Mouse (Mus musculus) heart, adult 18-20 months (tissue): ENCODE results near the gene Olfr114. TPM values are rescaled to one million over a fixed set of nuclear protein-coding genes. Genes with fewer than 3 reads are reported as not detected.

ENCODE experiments used
- DNase-seq, 2 experiments: peaks; one replicate each; pipeline ENCODE4 v3.0.0; 2021 to 2022; ENCODE audit warnings: mixed read lengths in 1 of 2
- long read RNA-seq, 2 experiments: library from polyadenylated mRNA; stranded (forward); transcript quantifications; one replicate each; pipeline ENCODE4 v2.0.0; 2021
- total RNA-seq, 2 experiments: library from RNA; stranded (reverse); gene quantifications; 2 replicates each; pipeline ENCODE4 v1.2.3; 2021

The Olfr114 gene
- total RNA-seq, result not detected
- long read RNA-seq, experiment 1, result 0 reads
- long read RNA-seq, experiment 2, result 0 reads

GRCm38 (mm10) chr17:37592643-37593042 is at the start of gene Olfr114:
Gene Olfr114, minus strand, starts transcription at chr17:37592743.
- DNase-seq, result no peak

- no peak for DNase-seq
Observed at GRCm38 (mm10) chr17:37627009-37627408, 34.5 kb upstream of the Olfr114 start, which contains the start of the genes Olfr115 and Olfr116. Gene Olfr115, minus strand, starts transcription at chr17:37627109. Gene Olfr116, minus strand, starts transcription at chr17:37627199.

GRCm38 (mm10) chr17:37577563-37577962 is 15.0 kb downstream of the Olfr114 start, which contains the start of gene Olfr113:
Gene Olfr113, minus strand, starts transcription at chr17:37577663.
- DNase-seq, result no peak

GRCm38 (mm10) chr17:37569351-37569750 is 23.2 kb downstream of the Olfr114 start, which contains the start of gene Olfr112:
Gene Olfr112, minus strand, starts transcription at chr17:37569451.
- no peak for DNase-seq

GRCm38 (mm10) chr17:37558913-37559615 is 33.5 kb downstream of the Olfr114 start:
- DNase-seq, result no peak

GRCm38 (mm10) chr17:37543800-37544435 is 48.6 kb downstream of the Olfr114 start:
- DNase-seq, result no peak

GRCm38 (mm10) chr17:37541454-37542119 is 51.0 kb downstream of the Olfr114 start:
- no peak for DNase-seq

Other genes starting within 250 kb of the Olfr114 start
- not detected for gene Olfr104-ps, start 233.2 kb downstream of the Olfr114 start, total RNA-seq
- gene Olfr105-ps, start 213.7 kb downstream of the Olfr114 start, total RNA-seq, result not detected
- gene Olfr106-ps, start 202.3 kb downstream of the Olfr114 start, total RNA-seq, result not detected
- gene Olfr107, start 193.5 kb downstream of the Olfr114 start, total RNA-seq, result not detected
- not detected for gene Olfr108, start 147.3 kb downstream of the Olfr114 start, total RNA-seq
- not detected for gene Olfr109, start 133.8 kb downstream of the Olfr114 start, total RNA-seq
- 1 to 10 TPM in 1 of 2 experiments, not detected in 1; 1.3 TPM for gene H2-M2, start 109.2 kb downstream of the Olfr114 start, total RNA-seq
- gene Olfr110, start 100.3 kb downstream of the Olfr114 start, total RNA-seq, result not detected
- gene Olfr111, start 84.7 kb downstream of the Olfr114 start, total RNA-seq, result not detected
- gene Olfr112, start 23.3 kb downstream of the Olfr114 start, total RNA-seq, result not detected
- gene Olfr113, start 15.1 kb downstream of the Olfr114 start, total RNA-seq, result not detected
- gene Olfr115, start 34.4 kb upstream of the Olfr114 start, total RNA-seq, result not detected
- not detected for gene Olfr116, start 34.5 kb upstream of the Olfr114 start, total RNA-seq
- not detected for gene Olfr117, start 71.0 kb upstream of the Olfr114 start, total RNA-seq
- not detected for gene Olfr118, start 74.2 kb upstream of the Olfr114 start, total RNA-seq
- not detected for gene Olfr119, start 103.8 kb upstream of the Olfr114 start, total RNA-seq
- gene Olfr120, start 129.1 kb upstream of the Olfr114 start, total RNA-seq, result not detected
- gene Olfr121, start 156.1 kb upstream of the Olfr114 start, total RNA-seq, result not detected
- not detected for gene Olfr122, start 175.9 kb upstream of the Olfr114 start, total RNA-seq
- gene Olfr123, start 200.8 kb upstream of the Olfr114 start, total RNA-seq, result not detected
- gene Olfr124, start 207.1 kb upstream of the Olfr114 start, total RNA-seq, result not detected
- gene Olfr125, start 240.2 kb upstream of the Olfr114 start, total RNA-seq, result not detected